Mouse (Mus musculus) forebrain, postnatal 0 days (tissue): Measurements from ENCODE around the gene Ankrd35. TPM values are rescaled to one million over a fixed set of nuclear protein-coding genes. Genes with fewer than 3 reads are reported as not detected.
A peak's percentile ranks its signal among the peaks of the same experiment; 100 is the strongest.

Experiments
- ATAC-seq: fragments of 200-750 bp; cut with Nextera tagmentation; 2 replicates; pipeline ENCODE4 v1.8.0; 2017; ENCODE audit warnings: mild to moderate bottlenecking, moderate library complexity
- DNase-seq: peaks from one replicate; pipeline ENCODE4 v3.0.0-alpha.2; 2015
- H3K27ac ChIP-seq: fragments of 300-500 bp; sonication (generic); 2 replicates; pipeline ENCODE4 v1.5.1; 2014; ENCODE audit warnings: low read depth, mild to moderate bottlenecking, antibody characterized with exemption, low read length, moderate library complexity, mixed read lengths
- H3K27me3 ChIP-seq: fragments of 300-500 bp; sonication (generic); 2 replicates; pipeline ENCODE4 v1.6.1; 2014; ENCODE audit warnings: mild to moderate bottlenecking, low read length, mixed read lengths; ENCODE audit not compliant: insufficient read depth
- H3K36me3 ChIP-seq: fragments of 300-500 bp; sonication (generic); 2 replicates; pipeline ENCODE4 v1.6.1; 2014; ENCODE audit warnings: mild to moderate bottlenecking, moderate library complexity; ENCODE audit not compliant: insufficient read depth
- H3K4me1 ChIP-seq: fragments of 300-500 bp; sonication (generic); 2 replicates; pipeline ENCODE4 v1.6.1; 2014; ENCODE audit warnings: antibody characterized with exemption; ENCODE audit not compliant: insufficient read depth
- H3K4me2 ChIP-seq: fragments of 300-500 bp; sonication (generic); 2 replicates; pipeline ENCODE4 v1.6.1; 2014; ENCODE audit warnings: low read depth, mild to moderate bottlenecking, moderate library complexity
- H3K4me3 ChIP-seq: fragments of 300-500 bp; sonication (generic); 2 replicates; pipeline ENCODE4 v1.5.1; 2014; ENCODE audit warnings: low read depth, low read length, mixed read lengths
- H3K9ac ChIP-seq: fragments of 300-500 bp; sonication (generic); 2 replicates; pipeline ENCODE4 v1.6.1; 2014; ENCODE audit warnings: mild to moderate bottlenecking
- H3K9me3 ChIP-seq: fragments of 300-500 bp; sonication (generic); 2 replicates; pipeline ENCODE4 v1.6.1; 2016; ENCODE audit warnings: low read length
- CTCF ChIP-seq: sonication (generic); IDR thresholded peaks from 2 replicates; pipeline ENCODE4 v1.5.1; 2016; ENCODE audit warnings: antibody characterized with exemption, control low read depth, low read depth
- whole genome bisulfite sequencing: fragments of 180-500 bp; shearing (Covaris S2); extraction: QIAGEN DNeasy Blood & Tissue Kit; methylation state at CpG from one replicate; pipeline ENCODE4 v1.1.7; 2014; 5-methylcytosine and 5-hydroxymethylcytosine counted together
- polyA plus RNA-seq: library from polyadenylated mRNA; unstranded; fragments of >200 nt; fragmentation: Nextera tagmentation; extraction: Ambion mirVana; gene quantifications from 2 replicates; pipeline ENCODE4 v1.2.1, GENCODE M21; 2015
- total RNA-seq: library from RNA; depleted of rRNA; stranded (reverse); fragments of >200 nt; gene quantifications from 2 replicates; pipeline ENCODE4 v1.2.3, GENCODE M21; 2014; rRNA removed

Gene Ankrd35
- 4.6 and 7.1 TPM in 2 replicates for total RNA-seq
- 2.9 and 4.7 TPM in 2 replicates for polyA plus RNA-seq

GRCm38 (mm10) chr3:96669727-96670468 lies at the start of gene Ankrd35:
Gene Ankrd35, plus strand, starts transcription at chr3:96670131.
- no peaks in the 10 kb centered on the region for H3K4me1 ChIP-seq
- peak; percentile 48 for TF ChIP-seq CTCF
- no peaks in the 10 kb centered on the region for H3K27me3 ChIP-seq
- DNase-seq (peak; percentile 75), ATAC-seq (peak; percentile 95)
- WGBS, result 4% methylated on average over 35 of the region's 35 CpGs
- H3K4me2 ChIP-seq, result peak within 1 kb of the TSS; percentile 55
- peak within 1 kb of the TSS; percentile 44 for H3K9ac ChIP-seq
- H3K27ac ChIP-seq, result no peak within 1 kb of the TSS
- H3K36me3 ChIP-seq, result no peaks in the 10 kb centered on the region
- peak within 1 kb of the TSS; percentile 46 for H3K4me3 ChIP-seq
- H3K9me3 ChIP-seq, result no peaks in the 10 kb centered on the region

DNA sequence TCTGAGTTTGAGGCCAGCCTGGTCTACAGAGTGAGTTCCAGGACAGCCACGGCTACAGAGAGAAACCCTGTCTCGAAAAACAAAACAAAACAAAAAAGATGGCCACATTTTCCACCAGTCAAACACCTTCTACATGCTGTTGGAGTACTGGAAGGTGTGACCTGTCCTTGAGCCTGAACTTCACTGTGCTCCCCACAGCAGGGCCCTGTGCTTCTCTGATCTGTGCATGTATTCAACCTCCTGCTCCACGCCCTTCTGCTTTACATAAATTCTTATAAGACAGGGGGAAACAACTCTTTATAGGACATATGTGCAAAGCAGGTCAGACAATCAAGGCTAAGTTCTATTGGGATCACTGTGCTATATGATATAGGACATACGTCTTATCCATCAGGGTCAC lies 46.7 kb upstream of the Ankrd35 start:
- no peak for TF ChIP-seq CTCF
- 96% methylated on average over 4 of the region's 4 CpGs for WGBS
- DNase-seq (no peak), ATAC-seq (no peak)
- H3K27ac ChIP-seq, result no peak overlapping the region
- H3K9ac ChIP-seq, result no peak overlapping the region
- H3K36me3 ChIP-seq, result peaks cover 52% of the 10 kb centered on the region
- H3K9me3 ChIP-seq, result no peaks in the 10 kb centered on the region
- no peak overlapping the region for H3K4me2 ChIP-seq
- H3K4me1 ChIP-seq, result no peaks in the 10 kb centered on the region
- H3K27me3 ChIP-seq, result no peaks in the 10 kb centered on the region
- H3K4me3 ChIP-seq, result no peak overlapping the region

DNA sequence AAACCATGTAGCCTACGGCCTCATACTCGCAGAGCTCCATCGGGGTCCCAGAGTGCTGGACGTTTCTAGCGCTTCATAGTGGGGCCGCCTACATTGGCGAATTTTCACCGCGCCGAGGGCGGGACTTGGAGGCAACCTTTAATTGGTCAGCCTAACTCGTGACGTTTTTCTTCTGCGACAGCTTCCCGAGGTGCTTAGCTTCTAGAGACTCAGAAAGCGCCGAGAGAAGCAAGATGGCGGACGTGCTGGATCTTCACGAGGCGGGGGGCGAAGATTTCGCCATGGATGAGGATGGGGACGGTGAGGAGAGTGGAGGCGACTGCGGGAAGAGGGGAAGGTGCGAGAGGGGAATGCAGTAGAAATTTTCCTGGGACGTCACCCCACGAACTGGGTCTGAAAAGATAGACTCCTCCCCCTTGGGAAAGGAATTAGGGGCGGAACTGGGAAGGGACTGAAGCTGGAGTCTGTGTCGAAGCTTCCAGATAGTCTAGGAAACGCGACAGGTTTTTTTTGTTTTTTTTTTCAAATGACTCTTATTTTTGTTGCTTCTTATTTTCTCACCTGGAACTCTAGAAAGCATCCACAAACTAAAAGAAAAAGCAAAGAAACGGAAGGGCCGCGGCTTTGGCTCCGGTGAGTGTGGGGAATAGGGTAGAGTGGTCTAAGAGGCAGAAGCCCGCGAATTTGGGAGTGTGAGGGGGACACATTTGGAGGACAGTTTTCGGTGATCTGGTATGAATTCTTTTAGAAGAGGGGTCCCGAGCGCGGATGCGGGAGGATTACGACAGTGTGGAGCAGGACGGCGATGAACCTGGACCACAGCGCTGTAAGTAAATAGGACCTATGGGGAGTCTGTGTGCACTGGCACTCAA lies 40.0 kb upstream of the Ankrd35 start, which contains the start of gene Rbm8a:
Gene Rbm8a (plus strand): TSS at position 205 of the 872 bp plus-strand sequence.
- peaks cover 16% of the 10 kb centered on the region for H3K4me1 ChIP-seq
- no peak for TF ChIP-seq CTCF
- H3K27ac ChIP-seq, result peak within 1 kb of the TSS; percentile 80
- no peaks in the 10 kb centered on the region for H3K9me3 ChIP-seq
- no peaks in the 10 kb centered on the region for H3K27me3 ChIP-seq
- H3K36me3 ChIP-seq, result peaks cover 17% of the 10 kb centered on the region
- 1% methylated on average over 48 of the region's 48 CpGs for WGBS
- H3K9ac ChIP-seq, result peak within 1 kb of the TSS; percentile 75
- H3K4me3 ChIP-seq, result peak within 1 kb of the TSS; percentile 78
- ATAC-seq, result peak; percentile 97
- peak within 1 kb of the TSS; percentile 77 for H3K4me2 ChIP-seq
- DNase-seq, result peak; percentile 99

GRCm38 (mm10) chr3:96632058-96632457 lies 37.9 kb upstream of the Ankrd35 start:
- no peak overlapping the region for H3K4me3 ChIP-seq
- TF ChIP-seq CTCF, result no peak
- H3K36me3 ChIP-seq, result peaks cover 9% of the 10 kb centered on the region; the same call in 1 of the 2 replicates
- H3K4me1 ChIP-seq, result peaks cover 24% of the 10 kb centered on the region
- no peak overlapping the region for H3K9ac ChIP-seq
- ATAC-seq (no peak), DNase-seq (no peak)
- no peak overlapping the region for H3K27ac ChIP-seq
- H3K27me3 ChIP-seq, result no peaks in the 10 kb centered on the region
- H3K9me3 ChIP-seq, result no peaks in the 10 kb centered on the region
- no peak overlapping the region for H3K4me2 ChIP-seq

DNA sequence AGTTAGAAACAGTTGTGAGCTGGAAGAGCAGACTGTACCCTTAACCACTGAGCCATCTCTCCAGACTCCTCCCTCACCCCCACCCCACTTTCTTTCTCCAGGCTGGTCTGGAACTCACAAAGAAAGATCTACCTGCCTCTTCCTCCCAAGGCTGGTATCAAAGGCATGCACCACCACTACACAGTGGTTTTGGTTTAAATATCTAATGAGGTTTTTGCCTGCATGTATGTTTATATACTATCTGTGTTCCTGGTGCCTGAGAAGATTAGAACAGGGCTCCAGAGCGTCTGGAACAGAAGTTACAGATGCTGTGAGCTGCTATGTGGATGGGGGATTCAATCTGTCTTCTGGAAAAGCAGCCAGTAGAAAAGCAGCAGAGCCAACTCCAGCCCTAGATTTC lies 35.9 kb upstream of the Ankrd35 start:
- TF ChIP-seq CTCF, result no peak
- H3K36me3 ChIP-seq, result peaks cover 17% of the 10 kb centered on the region; the same call in 1 of the 2 replicates
- H3K4me1 ChIP-seq, result peaks cover 23% of the 10 kb centered on the region
- WGBS, result 66% methylated on average over 1 of the region's 1 CpGs
- H3K27ac ChIP-seq, result no peak overlapping the region
- DNase-seq, result no peak
- no peak overlapping the region for H3K4me3 ChIP-seq
- H3K9me3 ChIP-seq, result no peaks in the 10 kb centered on the region
- H3K27me3 ChIP-seq, result no peaks in the 10 kb centered on the region
- ATAC-seq, result no peak
- H3K9ac ChIP-seq, result no peak overlapping the region
- H3K4me2 ChIP-seq, result no peak overlapping the region

DNA sequence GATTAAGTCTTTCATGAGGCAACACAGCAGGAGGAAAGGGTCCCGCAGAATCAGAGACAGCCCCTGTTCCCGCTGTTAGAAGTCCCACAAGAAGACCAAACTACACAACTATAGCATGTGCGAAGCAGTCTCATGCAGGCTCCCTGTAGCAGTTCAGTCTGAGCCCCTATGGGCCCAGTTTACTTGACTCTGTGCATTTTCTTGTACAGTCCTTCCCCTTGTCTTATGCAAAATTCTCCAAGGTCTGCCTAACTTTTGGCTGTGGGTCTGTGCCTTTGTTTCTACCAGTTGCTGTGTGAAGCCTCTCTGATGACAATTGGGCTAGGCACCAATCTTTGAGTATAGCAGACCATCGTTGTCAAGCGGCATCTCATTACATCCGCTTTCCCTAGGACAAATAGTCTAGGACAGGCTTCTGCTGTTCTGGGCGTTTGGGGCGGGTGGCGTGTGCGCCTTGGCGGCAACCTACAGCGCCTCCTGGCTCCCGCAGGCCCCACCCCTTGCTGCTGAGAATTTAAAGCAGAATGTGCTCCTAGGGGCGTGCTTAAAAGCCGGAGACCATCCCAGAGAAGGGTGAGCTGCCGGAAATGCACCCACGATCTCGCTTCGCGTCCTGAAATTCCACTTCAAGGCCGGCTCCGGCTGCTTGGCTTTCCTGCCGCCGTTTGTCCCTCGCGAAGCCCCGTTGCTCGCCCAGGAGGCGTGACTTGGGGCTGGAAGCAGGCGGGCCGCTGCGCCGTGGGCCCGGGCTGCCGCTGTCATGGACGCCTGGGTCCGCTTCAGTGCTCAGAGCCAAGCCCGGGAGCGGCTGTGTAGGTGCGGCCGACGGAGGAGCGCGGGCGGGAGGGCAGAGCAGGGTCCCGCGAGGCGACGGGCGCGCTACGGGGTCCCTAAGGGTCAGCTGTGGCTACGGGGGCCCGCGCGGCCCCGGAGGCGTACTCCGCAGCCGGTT lies 34.7 kb upstream of the Ankrd35 start, which contains the start of the genes Pex11b and Gm42957:
Gene Pex11b (plus strand): TSS at position 449 of the 952 bp plus-strand sequence.
Gene Gm42957 (plus strand): TSS at position 547 of the 952 bp plus-strand sequence.
- H3K4me1 ChIP-seq, result peaks cover 19% of the 10 kb centered on the region
- H3K4me3 ChIP-seq, result peak within 1 kb of the TSS; percentile 82
- H3K9me3 ChIP-seq, result no peaks in the 10 kb centered on the region
- peak; percentile 65 for TF ChIP-seq CTCF
- H3K9ac ChIP-seq, result peak within 1 kb of the TSS; percentile 93
- DNase-seq (peak; percentile 86), ATAC-seq (peak; percentile 94)
- WGBS, result 2% methylated on average over 60 of the region's 60 CpGs
- no peaks in the 10 kb centered on the region for H3K27me3 ChIP-seq
- peak within 1 kb of the TSS; percentile 90 for H3K27ac ChIP-seq
- H3K36me3 ChIP-seq, result peaks cover 26% of the 10 kb centered on the region; the same call in 1 of the 2 replicates
- H3K4me2 ChIP-seq, result peak within 1 kb of the TSS; percentile 83
